Mouse (Mus musculus) bone marrow, adult 2 months (tissue): ENCODE data around the gene Palld. TPM values are rescaled to one million over a fixed set of nuclear protein-coding genes. Genes with fewer than 3 reads are reported as not detected.

Source experiments
- H3K27ac ChIP-seq: fragments of 200-500 bp; 2 replicates; pipeline ENCODE4 v1.5.1; 2012; ENCODE audit warnings: low read depth, mild to moderate bottlenecking, control low read depth, inconsistent platforms, low read length; ENCODE audit not compliant: control insufficient read depth, poor library complexity, insufficient read depth
- H3K4me1 ChIP-seq: fragments of 200-500 bp; 2 replicates; pipeline ENCODE4 v1.6.1; 2011; ENCODE audit warnings: low read length; ENCODE audit not compliant: control insufficient read depth, insufficient read depth
- H3K4me3 ChIP-seq: fragments of 200-500 bp; replicated peaks from 2 replicates; pipeline ENCODE3; 2011; ENCODE audit warnings: mild to moderate bottlenecking, low read depth, low read length, control low read depth; ENCODE audit not compliant: control insufficient read depth
- CTCF ChIP-seq: fragments of 200-500 bp; IDR thresholded peaks from 2 replicates; pipeline ENCODE4 v1.5.1; 2011; ENCODE audit warnings: low read length, control low read depth; ENCODE audit not compliant: control insufficient read depth, insufficient read depth
- POLR2A ChIP-seq: fragments of 200-500 bp; IDR thresholded peaks from 2 replicates; pipeline ENCODE4 v1.6.1; 2011; ENCODE audit warnings: low read depth, mild to moderate bottlenecking, control low read depth, low read length, borderline replicate concordance; ENCODE audit not compliant: control insufficient read depth
- WGBS: fragments of 180-500 bp; shearing (Covaris S2); methylation state at CpG from one replicate; pipeline ENCODE4 v1.1.7; 2018; 5-methylcytosine and 5-hydroxymethylcytosine counted together
- polyA plus RNA-seq: library from polyadenylated mRNA; stranded (reverse); fragments of >200 nt; gene quantifications from 2 replicates; pipeline ENCODE4 v1.2.4, GENCODE M21; 2011; ENCODE audit warnings: low replicate concordance; ENCODE audit not compliant: missing spikeins, insufficient read depth, insufficient read length

The Palld gene
- polyA plus RNA-seq, 1 experiment, result 33.7 TPM

GRCm38 (mm10) chr8:61758686-61759326 lies 143.7 kb downstream of the Palld start:
- H3K27ac ChIP-seq, result no peak overlapping the region
- H3K4me1 ChIP-seq, result no peaks in the 10 kb centered on the region
- no peak overlapping the region for H3K4me3 ChIP-seq
- WGBS, result 78% methylated on average over 8 of the region's 8 CpGs
- no peak for TF ChIP-seq POLR2A
- TF ChIP-seq CTCF, result no peak

- 71% methylated on average over 18 of the region's 18 CpGs for WGBS
- H3K4me1 ChIP-seq, result no peaks in the 10 kb centered on the region
- no peak overlapping the region for H3K4me3 ChIP-seq
- H3K27ac ChIP-seq, result no peak overlapping the region
- no peak for TF ChIP-seq POLR2A
- no peak for TF ChIP-seq CTCF
Measured at GRCm38 (mm10) chr8:61756971-61757965, 145.2 kb downstream of the Palld start.

- Histone ChIP-seq H3K4me1 (no peaks in the 10 kb centered on the region), H3K4me3 (no peak overlapping the region), H3K27ac (no peak overlapping the region)
- no peak for TF ChIP-seq POLR2A
- TF ChIP-seq CTCF, result no peak
- 75% methylated on average over 2 of the region's 2 CpGs for WGBS
Measured at GRCm38 (mm10) chr8:61755186-61755585, 147.3 kb downstream of the Palld start.

DNA sequence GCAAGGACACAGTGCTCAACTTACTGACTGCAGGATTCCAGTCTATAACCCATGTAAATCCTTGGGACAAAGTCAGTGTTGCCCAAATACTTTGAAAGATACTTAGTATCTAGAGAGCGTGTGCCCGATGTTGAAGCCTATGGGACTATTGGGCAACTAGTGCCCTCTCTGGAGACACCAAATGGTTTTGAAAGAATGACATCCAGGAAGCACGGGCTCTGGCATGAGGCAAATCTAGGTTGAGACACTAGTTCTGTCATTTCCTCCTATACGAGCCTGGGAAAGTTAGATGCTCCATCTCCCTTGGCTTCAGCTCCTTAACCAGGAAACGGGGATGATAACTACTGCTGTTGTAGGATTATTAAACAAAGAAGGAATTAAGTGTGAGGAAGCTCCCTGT lies 155.4 kb downstream of the Palld start:
- Histone ChIP-seq H3K4me1 (no peaks in the 10 kb centered on the region), H3K27ac (no peak overlapping the region), H3K4me3 (no peak overlapping the region)
- TF ChIP-seq POLR2A (no peak), CTCF (no peak)
- 51% methylated on average over 5 of the region's 5 CpGs for WGBS

GRCm38 (mm10) chr8:61745181-61745980 lies 157.1 kb downstream of the Palld start:
- no peak overlapping the region for H3K27ac ChIP-seq
- TF ChIP-seq CTCF (no peak), POLR2A (no peak)
- 52% methylated on average over 10 of the region's 10 CpGs for WGBS
- H3K4me1 ChIP-seq, result no peaks in the 10 kb centered on the region
- no peak overlapping the region for H3K4me3 ChIP-seq

DNA sequence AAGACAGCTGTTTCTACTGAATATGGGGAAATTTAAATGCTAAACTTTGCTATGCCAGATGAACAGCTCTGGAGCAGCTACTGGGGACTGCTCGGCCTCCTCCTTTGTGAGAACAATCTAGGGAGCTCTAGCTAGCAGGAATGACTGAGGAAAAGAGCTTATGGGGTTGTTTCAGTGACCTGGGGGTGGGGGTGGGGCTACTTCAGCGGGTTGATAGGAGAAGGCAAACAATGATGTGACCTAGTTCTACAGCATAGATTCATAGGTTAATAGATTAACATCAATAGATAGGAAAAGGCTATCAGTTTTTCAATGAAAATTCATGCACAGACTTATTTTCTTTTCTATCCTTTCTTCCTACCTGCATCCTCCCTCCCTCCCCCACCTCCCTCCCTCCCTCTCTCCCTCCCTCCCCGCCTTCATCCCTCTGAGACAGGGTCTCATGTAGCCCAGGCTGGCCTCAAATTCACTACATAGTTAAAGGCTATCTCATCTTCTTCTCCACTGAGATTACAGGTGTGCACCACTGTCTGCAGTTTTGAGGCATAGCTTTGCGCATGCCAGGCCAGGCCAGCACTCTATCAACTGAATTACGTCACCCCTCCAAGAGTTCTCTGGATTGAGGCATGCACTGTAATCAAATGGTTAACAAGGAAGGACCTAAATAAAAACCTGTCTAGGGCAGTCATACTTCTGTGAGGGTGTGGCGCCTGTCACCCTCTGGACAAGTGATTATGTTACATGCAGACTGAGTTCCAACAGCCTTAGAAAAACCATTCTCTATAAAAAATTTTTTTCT lies 158.5 kb downstream of the Palld start:
- Histone ChIP-seq H3K4me1 (no peaks in the 10 kb centered on the region), H3K27ac (no peak overlapping the region), H3K4me3 (no peak overlapping the region)
- 71% methylated on average over 6 of the region's 6 CpGs for WGBS
- TF ChIP-seq CTCF, result no peak
- no peak for TF ChIP-seq POLR2A

- H3K4me1 ChIP-seq, result no peaks in the 10 kb centered on the region
Measured at GRCm38 (mm10) chr8:61737465-61737864, 165.0 kb downstream of the Palld start.

More at GRCm38 (mm10) chr8:61737465-61737864, 165.0 kb downstream of the Palld start:
- no peak for TF ChIP-seq POLR2A
- no peak for TF ChIP-seq CTCF
- H3K4me3 ChIP-seq, result no peak overlapping the region
- H3K27ac ChIP-seq, result no peak overlapping the region
- WGBS, result 89% methylated on average over 4 of the region's 4 CpGs
